Mouse (Mus musculus): ENCODE data around the gene Large1.
"Not testable (repeated sequence)": the region's sequence is repeated elsewhere in the genome, so short reads cannot be mapped to it uniquely, and the experiment has no call there.

Gene Large1

DNA sequence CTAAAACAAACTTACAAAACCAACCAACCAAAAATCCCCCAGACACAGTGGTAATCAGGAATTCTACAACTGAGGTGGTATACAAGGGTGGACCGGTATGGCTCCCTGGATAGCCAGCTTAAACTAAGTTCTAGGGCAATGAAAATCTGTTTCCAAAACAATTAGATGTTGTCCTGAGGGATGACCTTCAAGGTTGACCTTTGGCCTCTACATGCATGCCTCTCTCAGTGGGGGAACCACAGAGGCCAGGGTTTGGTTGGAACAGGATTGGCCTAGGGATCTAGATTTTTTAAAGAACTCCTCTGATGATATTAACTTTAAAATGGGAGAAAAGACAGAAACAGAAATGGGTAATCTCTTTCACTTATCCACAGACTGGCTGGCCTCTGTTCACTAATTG lies 335.1 kb downstream of the Large1 start:
- in situ Hi-C loops (cut with MboI, MseI), result no loop called here

DNA sequence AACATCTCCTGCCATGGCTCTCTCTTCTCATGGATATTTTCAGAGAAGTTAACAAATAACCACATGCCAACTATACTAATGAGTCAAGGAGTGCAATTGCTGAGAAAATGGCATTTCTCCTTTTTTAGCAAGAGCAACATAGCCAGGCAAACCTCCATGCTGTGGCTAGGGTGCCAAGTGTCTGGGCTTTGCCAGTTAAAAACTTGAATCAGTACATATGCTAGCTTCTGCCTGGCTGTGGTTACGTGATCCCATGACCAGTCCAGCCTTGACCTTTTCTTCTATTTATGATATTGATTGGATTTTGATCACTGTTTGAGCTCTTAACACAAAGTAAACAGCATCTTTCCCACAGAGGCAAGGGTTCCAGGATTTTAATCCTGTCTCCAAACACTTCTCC lies 335.7 kb downstream of the Large1 start:
- in situ Hi-C loops (cut with MboI, MseI), result no loop called here

DNA sequence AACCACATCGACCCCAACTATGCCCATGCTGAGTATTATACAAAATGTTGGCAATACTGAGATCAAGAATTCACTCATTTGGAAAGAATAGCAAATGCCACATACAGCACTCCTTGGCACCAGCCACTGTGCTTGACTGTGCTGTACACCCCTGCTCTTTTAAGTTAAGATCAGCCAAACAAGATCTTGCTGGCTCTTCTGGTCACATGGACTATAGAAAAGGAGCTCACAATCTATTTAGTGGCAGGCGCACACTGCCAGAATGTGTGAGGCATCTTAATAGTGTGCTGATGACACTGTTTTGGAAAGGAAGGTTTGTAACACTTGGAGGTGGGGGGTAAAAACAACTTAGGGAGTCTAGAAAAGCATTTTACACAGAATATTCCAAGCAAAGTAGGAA lies 337.0 kb downstream of the Large1 start:
- in situ Hi-C loops (cut with MboI, MseI), result no loop called here

- in situ Hi-C loops (cut with MboI, MseI), result no loop called here
Observed at GRCm38 (mm10) chr8:73007489-73007888, 345.9 kb downstream of the Large1 start.

- in situ Hi-C loops (cut with MboI, MseI), result no loop called here
Observed at GRCm38 (mm10) chr8:73003858-73004257, 349.5 kb downstream of the Large1 start.

DNA sequence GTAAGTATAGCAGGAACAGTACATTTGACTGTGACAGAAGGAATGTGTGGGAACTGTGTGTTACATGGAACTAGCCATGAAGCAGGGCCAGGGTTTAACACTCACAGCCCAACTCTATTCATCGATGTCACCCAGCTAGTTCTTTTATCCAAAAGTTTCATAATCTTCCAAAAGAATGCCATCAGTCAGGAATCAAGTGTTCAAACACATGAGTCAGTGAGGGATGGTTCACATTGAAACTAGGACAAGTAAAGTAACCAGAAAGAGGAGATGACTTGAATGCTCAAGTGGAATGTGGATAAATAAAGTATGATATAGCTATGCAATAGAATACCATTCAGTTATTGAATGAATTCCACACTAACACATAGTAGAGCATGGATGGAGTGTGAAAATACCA lies 359.5 kb downstream of the Large1 start:
- in situ Hi-C loops (cut with MboI, MseI), result no loop called here

GRCm38 (mm10) chr8:72990425-72990824 lies 362.9 kb downstream of the Large1 start:
- in situ Hi-C loops (cut with MboI, MseI), result no loop called here

DNA sequence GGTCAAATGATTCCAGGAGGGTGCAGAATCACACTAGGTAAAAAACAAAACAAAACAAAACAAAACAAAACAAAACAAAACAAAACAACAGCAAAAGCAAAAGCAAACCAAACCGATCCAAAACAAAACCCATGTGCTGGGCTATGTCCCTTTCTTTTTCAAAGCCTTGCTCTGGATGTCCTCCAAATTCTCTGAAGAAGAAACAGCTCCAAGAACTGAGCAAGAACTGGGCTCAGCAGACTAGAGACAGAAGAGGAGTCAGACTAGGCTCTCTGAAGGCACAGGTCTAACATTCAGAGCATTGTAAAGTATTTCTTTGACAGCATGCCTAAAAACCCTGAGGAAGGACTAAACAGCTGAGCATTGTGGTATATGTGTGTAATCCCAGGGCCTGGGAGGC lies 370.5 kb downstream of the Large1 start:
- in situ Hi-C loops (cut with MboI, MseI), result no loop called here

DNA sequence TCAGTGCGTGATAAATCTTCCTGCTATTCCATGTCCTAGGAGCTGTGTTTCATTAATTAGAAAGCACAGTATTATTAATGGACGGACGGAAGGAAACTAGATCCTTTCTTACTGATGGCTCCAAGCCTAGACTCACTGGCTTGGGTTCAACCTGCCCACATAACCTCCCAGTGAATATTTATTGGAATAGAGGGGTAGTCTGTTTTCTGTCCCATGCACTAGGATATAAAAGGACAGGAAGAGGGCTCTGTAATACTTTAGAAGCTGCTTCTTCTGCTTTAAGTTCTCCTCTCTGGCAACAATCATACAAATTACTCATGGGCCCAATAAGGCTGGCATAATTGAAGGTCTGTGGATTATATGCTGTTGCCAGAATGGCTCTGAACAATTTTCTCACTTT lies 398.3 kb downstream of the Large1 start:
- in situ Hi-C loops (cut with MboI, MseI), result no loop called here

DNA sequence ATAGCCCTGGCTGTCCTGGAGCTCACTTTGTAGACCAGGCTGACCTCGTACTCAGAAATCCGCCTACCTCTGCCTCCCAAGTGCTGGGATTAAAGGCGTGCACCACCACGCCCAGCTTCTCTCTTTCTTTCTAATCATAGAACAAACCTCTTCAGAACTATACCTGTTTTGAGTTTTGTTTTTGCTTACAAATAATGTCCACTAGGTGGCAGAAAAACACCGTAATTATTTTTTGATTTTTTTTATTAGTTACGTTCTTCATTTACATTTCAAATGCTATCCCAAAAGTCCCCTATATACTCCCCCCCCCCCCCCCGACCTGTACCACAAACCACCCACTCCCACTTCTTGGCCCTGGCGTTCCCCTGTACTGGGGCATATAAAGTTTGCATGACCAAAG lies 411.9 kb downstream of the Large1 start:
- in situ Hi-C loops (cut with MboI, MseI), result not testable (repeated sequence)

GRCm38 (mm10) chr8:72919182-72919902 lies 434.0 kb downstream of the Large1 start:
- in situ Hi-C loops (cut with MboI, MseI), result loop anchor here (5.0 kb wide), 1 partner anchor 72 kb away; no protein-coding TSS in a partner anchor

- in situ Hi-C loops (cut with MboI, MseI), result no loop called here
Observed at GRCm38 (mm10) chr8:72905491-72905890, 447.8 kb downstream of the Large1 start.

- in situ Hi-C loops (cut with MboI, MseI), result no loop called here
Observed at GRCm38 (mm10) chr8:72901591-72901990, 451.7 kb downstream of the Large1 start.

GRCm38 (mm10) chr8:72899321-72899720 lies 454.0 kb downstream of the Large1 start:
- in situ Hi-C loops (cut with MboI, MseI), result no loop called here

GRCm38 (mm10) chr8:72883033-72883432 lies 470.3 kb downstream of the Large1 start:
- in situ Hi-C loops (cut with MboI, MseI), result no loop called here

DNA sequence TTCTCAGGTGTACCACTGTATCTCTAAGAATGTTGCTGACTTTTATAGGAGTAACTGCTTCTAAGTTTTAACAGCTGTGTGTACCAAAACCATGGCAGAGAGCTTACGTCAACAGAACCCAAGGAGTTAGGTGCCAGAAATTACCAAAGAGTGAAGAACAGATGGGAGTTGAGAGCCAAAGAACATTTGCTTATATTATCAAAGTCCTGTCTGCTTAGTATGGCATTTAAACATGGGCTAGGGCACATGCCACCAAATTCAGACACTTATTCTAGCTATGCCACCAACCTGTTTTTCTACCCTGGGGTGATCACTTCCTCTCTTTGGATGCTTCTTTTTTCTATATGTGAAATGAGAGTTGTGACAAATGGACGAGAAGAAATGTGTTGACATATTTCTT lies 479.9 kb downstream of the Large1 start:
- in situ Hi-C loops (cut with MboI, MseI), result no loop called here

- in situ Hi-C loops (cut with MboI, MseI), result loop anchor here (5.0 kb wide), 1 partner anchor 70 kb away; no protein-coding TSS in a partner anchor
Observed at GRCm38 (mm10) chr8:72846881-72847280, 506.5 kb downstream of the Large1 start.

GRCm38 (mm10) chr8:72835863-72836262 lies 517.5 kb downstream of the Large1 start:
- in situ Hi-C loops (cut with MboI, MseI), result no loop called here

DNA sequence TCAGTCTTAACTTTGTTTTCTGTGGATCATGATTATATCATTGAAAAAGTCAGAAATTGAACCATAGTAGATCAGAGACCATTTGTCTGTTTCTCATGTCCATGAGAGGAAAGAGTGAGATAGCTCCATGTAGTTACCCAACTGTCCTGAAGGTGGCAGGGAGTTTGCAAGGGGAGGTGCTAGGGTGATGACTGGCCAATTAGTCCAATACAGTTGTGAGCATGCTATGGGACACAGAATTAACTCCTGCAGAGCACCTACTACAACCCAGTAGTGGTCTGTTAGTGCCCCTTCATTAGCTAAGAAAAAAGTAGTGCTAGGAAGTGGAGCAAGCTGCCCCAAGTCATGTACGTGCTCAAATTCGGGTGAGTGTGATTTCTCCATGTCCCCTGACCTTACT lies 520.2 kb downstream of the Large1 start:
- in situ Hi-C loops (cut with MboI, MseI), result no loop called here

DNA sequence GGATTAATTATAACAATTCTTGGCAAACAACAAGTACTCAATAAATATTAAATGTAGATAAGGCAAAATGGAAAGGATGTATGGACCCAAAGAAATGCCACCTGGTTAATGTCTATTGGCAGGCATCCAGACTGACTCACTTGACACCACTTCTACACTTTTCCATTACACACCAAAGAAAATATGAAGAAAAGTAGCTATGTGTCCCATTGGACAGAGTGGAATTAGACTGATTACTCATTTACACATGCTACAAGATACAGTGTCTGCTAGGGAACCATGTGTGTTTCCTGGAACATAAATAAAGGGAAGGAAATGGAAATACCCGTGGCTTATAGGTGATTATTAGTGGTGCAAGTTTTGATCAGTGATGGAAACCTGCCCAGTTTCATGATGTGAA lies 521.0 kb downstream of the Large1 start:
- in situ Hi-C loops (cut with MboI, MseI), result no loop called here

DNA sequence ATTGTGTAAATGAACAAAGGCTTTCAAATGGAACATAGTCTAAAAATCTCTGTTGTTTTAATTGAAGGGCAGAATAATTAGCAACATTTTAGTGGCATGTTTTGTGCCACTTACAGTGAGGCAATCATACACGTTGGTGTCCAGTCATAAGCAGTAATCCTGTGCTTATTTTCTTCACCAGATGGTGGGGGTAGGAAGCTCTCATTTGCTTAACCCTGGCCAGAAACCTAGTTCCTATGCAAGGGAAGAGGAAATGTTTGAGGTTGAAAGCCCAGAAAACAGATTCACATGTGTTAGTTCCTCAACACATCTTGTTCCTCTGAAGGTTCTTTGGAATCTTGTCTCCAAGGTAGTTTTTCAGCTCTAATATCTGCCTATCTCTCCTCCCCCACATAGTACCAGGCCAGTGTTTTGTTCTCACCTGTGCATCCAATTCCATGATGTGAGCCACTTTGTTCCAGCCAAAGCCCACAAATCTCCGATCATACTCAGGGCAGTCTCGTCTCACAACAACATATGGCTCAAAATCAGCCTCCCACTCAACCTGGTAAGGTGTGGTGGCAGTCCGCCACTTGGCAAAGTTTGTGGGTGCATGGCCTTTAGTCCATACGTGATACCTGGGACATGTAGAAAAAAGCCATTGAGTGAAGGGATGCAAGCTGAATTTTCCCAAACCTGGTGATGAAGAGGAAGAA lies 535.5 kb downstream of the Large1 start:
- in situ Hi-C loops (cut with MboI, MseI), result no loop called here

DNA sequence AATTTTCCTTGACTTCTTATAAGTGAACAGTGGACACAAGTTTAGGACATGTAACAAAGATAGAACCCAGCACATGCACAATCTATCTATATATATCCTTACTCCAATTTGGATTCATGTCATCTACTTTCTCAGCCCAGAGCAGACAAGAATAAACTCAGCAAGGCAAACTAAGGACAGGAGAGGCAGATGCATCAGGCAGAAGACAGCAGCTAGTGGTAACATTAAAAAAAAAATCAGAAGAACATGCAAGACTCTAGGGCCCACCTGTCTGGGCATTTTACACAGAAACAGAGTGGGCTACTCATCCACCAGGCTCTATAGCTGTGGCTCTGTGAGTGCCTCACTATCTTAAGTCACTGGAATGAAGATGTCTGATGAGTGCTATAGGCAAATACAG lies 536.7 kb downstream of the Large1 start:
- in situ Hi-C loops (cut with MboI, MseI), result no loop called here

DNA sequence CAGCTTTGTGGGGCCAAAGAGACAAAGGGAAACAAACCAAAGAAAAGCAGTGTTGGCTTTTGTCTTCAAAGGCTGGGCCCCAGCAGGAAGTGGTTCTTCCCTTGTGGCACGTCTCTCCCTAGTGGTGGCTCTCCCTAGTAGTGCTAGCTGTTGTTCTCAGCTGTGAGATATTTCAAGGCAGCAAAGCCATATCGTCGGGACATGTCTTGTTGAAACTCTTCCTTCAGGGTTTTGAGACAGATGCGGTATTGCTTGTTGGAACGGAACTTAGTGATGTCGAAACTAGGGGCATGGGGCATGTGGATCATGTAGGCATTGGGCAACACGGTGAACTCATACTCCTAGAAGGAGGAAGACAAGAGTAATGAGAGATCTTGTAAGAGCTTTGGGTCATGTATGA lies 537.7 kb downstream of the Large1 start:
- in situ Hi-C loops (cut with MboI, MseI), result no loop called here
